Mouse (Mus musculus) embryonic facial prominence, embryonic 11.5 days (tissue): ENCODE data around the gene Akap12. TPM values are rescaled to one million over a fixed set of nuclear protein-coding genes. Genes with fewer than 3 reads are reported as not detected.

Experiments
- ATAC-seq: fragments of 200-750 bp; cut with Nextera tagmentation; replicated peaks from 2 replicates; pipeline ENCODE4 v1.8.0; 2017; ENCODE audit warnings: low read depth; ENCODE audit not compliant: insufficient number of reproducible peaks, low FRiP score, low TSS enrichment
- DNase-seq: peaks from one replicate; pipeline ENCODE4 v3.0.0-alpha.2; 2015; ENCODE audit warnings: low spot score
- H3K27ac ChIP-seq: fragments of 300-500 bp; sonication (generic); replicated peaks from 2 replicates; pipeline ENCODE4 v1.5.1; 2014; ENCODE audit warnings: mild to moderate bottlenecking, low read depth, low read length, control low read depth
- H3K27me3 ChIP-seq: fragments of 300-500 bp; sonication (generic); 2 replicates; pipeline ENCODE4 v1.6.1; 2014; ENCODE audit warnings: mild to moderate bottlenecking, low read length, moderate library complexity, mixed read lengths; ENCODE audit not compliant: control insufficient read depth, insufficient read depth
- H3K36me3 ChIP-seq: fragments of 300-500 bp; sonication (generic); replicated peaks from 2 replicates; pipeline ENCODE4 v1.6.1; 2014; ENCODE audit warnings: low read depth, mild to moderate bottlenecking, low read length, moderate library complexity, mixed read lengths; ENCODE audit not compliant: control insufficient read depth, insufficient read depth
- H3K4me1 ChIP-seq: fragments of 300-500 bp; sonication (generic); 2 replicates; pipeline ENCODE4 v1.6.1; 2014; ENCODE audit warnings: low read length, mixed read lengths; ENCODE audit not compliant: control insufficient read depth, insufficient read depth
- H3K4me2 ChIP-seq: fragments of 300-500 bp; sonication (generic); 2 replicates; pipeline ENCODE4 v1.6.1; 2014; ENCODE audit warnings: low read depth, mild to moderate bottlenecking, control low read depth, low read length, moderate library complexity
- H3K4me3 ChIP-seq: fragments of 300-500 bp; sonication (generic); 2 replicates; pipeline ENCODE4 v1.5.1; 2014; ENCODE audit warnings: low read depth, low read length, control low read depth
- H3K9ac ChIP-seq: fragments of 300-500 bp; sonication (generic); replicated peaks from 2 replicates; pipeline ENCODE4 v1.6.1; 2014; ENCODE audit warnings: mild to moderate bottlenecking, control low read depth, low read length
- H3K9me3 ChIP-seq: fragments of 300-500 bp; sonication (generic); replicated peaks from 2 replicates; pipeline ENCODE4 v1.6.1; 2016; ENCODE audit warnings: mild to moderate bottlenecking, low read length, inconsistent platforms, mixed read lengths; ENCODE audit not compliant: control insufficient read depth
- WGBS: fragments of 180-500 bp; shearing (Covaris S2); extraction: QIAGEN DNeasy Blood & Tissue Kit; methylation state at CpG from one replicate; pipeline ENCODE4 v1.1.7; 2014; 5-methylcytosine and 5-hydroxymethylcytosine counted together
- polyA plus RNA-seq: library from polyadenylated mRNA; unstranded; fragments of >200 nt; fragmentation: Nextera tagmentation; extraction: Ambion mirVana; gene quantifications from 2 replicates; pipeline ENCODE4 v1.2.1, GENCODE M21; 2014

Akap12 gene
- polyA plus RNA-seq, 1 experiment from 2014 or later: 24.4 TPM

- 59% methylated on average over 5 of the region's 5 CpGs for WGBS
- Histone ChIP-seq H3K27ac (no peak overlapping the region), H3K9ac (no peak overlapping the region), H3K4me2 (no peak overlapping the region), H3K9me3 (no peaks in the 10 kb centered on the region), H3K4me1 (no peaks in the 10 kb centered on the region), H3K4me3 (no peak overlapping the region), H3K36me3 (no peaks in the 10 kb centered on the region), H3K27me3 (no peaks in the 10 kb centered on the region)
- DNase-seq (no peak), ATAC-seq (no peak)
These were observed 23.0 kb downstream of the Akap12 start for GRCm38 (mm10) chr10:4289171-4289570.

GRCm38 (mm10) chr10:4289636-4290035 is 23.5 kb downstream of the Akap12 start:
- DNase-seq (no peak), ATAC-seq (no peak)
- Histone ChIP-seq H3K4me3 (no peak overlapping the region), H3K27ac (no peak overlapping the region), H3K4me2 (no peak overlapping the region), H3K9me3 (no peaks in the 10 kb centered on the region), H3K27me3 (no peaks in the 10 kb centered on the region), H3K9ac (no peak overlapping the region), H3K36me3 (no peaks in the 10 kb centered on the region), H3K4me1 (no peaks in the 10 kb centered on the region)
- 34% methylated on average over 3 of the region's 3 CpGs for WGBS

GRCm38 (mm10) chr10:4290145-4290544 is 24.0 kb downstream of the Akap12 start:
- Histone ChIP-seq H3K9ac (no peak overlapping the region), H3K27me3 (no peaks in the 10 kb centered on the region), H3K27ac (no peak overlapping the region), H3K4me3 (no peak overlapping the region), H3K4me2 (no peak overlapping the region), H3K36me3 (no peaks in the 10 kb centered on the region), H3K4me1 (no peaks in the 10 kb centered on the region), H3K9me3 (no peaks in the 10 kb centered on the region)
- ATAC-seq: no peak
- WGBS: 45% methylated on average over 3 of the region's 3 CpGs
- DNase-seq: no peak

GRCm38 (mm10) chr10:4290561-4290960 is 24.4 kb downstream of the Akap12 start:
- no peak overlapping the region for H3K27ac ChIP-seq
- no peak overlapping the region for H3K9ac ChIP-seq
- no peaks in the 10 kb centered on the region for H3K27me3 ChIP-seq
- ATAC-seq: no peak
- no peaks in the 10 kb centered on the region for H3K36me3 ChIP-seq
- WGBS: 85% methylated on average over 6 of the region's 6 CpGs
- no peak overlapping the region for H3K4me3 ChIP-seq
- no peaks in the 10 kb centered on the region for H3K9me3 ChIP-seq
- no peaks in the 10 kb centered on the region for H3K4me1 ChIP-seq
- no peak overlapping the region for H3K4me2 ChIP-seq
- DNase-seq: no peak

GRCm38 (mm10) chr10:4293418-4293817 is 27.2 kb downstream of the Akap12 start:
- Histone ChIP-seq H3K27ac (no peak overlapping the region), H3K4me2 (no peak overlapping the region), H3K9me3 (no peaks in the 10 kb centered on the region), H3K36me3 (no peaks in the 10 kb centered on the region), H3K4me3 (no peak overlapping the region), H3K9ac (no peak overlapping the region), H3K27me3 (no peaks in the 10 kb centered on the region), H3K4me1 (no peaks in the 10 kb centered on the region)
- DNase-seq: no peak
- no peak for ATAC-seq
- WGBS: 90% methylated on average over 4 of the region's 4 CpGs

GRCm38 (mm10) chr10:4303558-4303957 is 37.4 kb downstream of the Akap12 start:
- Histone ChIP-seq H3K27me3 (no peaks in the 10 kb centered on the region), H3K4me2 (no peak overlapping the region), H3K9me3 (no peaks in the 10 kb centered on the region), H3K4me3 (no peak overlapping the region), H3K9ac (no peak overlapping the region), H3K4me1 (no peaks in the 10 kb centered on the region), H3K36me3 (no peaks in the 10 kb centered on the region), H3K27ac (no peak overlapping the region)
- ATAC-seq (no peak), DNase-seq (no peak)
- 63% methylated on average over 5 of the region's 5 CpGs for WGBS

- no peak overlapping the region for H3K27ac ChIP-seq
- H3K9me3 ChIP-seq: no peaks in the 10 kb centered on the region
- no peaks in the 10 kb centered on the region for H3K36me3 ChIP-seq
- H3K27me3 ChIP-seq: no peaks in the 10 kb centered on the region
- DNase-seq (no peak), ATAC-seq (no peak)
- H3K4me1 ChIP-seq: no peaks in the 10 kb centered on the region
- no peak overlapping the region for H3K4me2 ChIP-seq
- WGBS: 77% methylated on average over 8 of the region's 8 CpGs
- H3K4me3 ChIP-seq: no peak overlapping the region
- no peak overlapping the region for H3K9ac ChIP-seq
These were observed 57.7 kb downstream of the Akap12 start for GRCm38 (mm10) chr10:4323885-4324284.

GRCm38 (mm10) chr10:4325562-4325961 is 59.4 kb downstream of the Akap12 start:
- no peaks in the 10 kb centered on the region for H3K9me3 ChIP-seq
- H3K36me3 ChIP-seq: no peaks in the 10 kb centered on the region
- DNase-seq (no peak), ATAC-seq (no peak)
- H3K4me2 ChIP-seq: no peak overlapping the region
- no peaks in the 10 kb centered on the region for H3K27me3 ChIP-seq
- H3K27ac ChIP-seq: no peak overlapping the region
- WGBS: 54% methylated on average over 5 of the region's 5 CpGs
- no peak overlapping the region for H3K4me3 ChIP-seq
- H3K4me1 ChIP-seq: no peaks in the 10 kb centered on the region
- H3K9ac ChIP-seq: no peak overlapping the region
